Mouse (Mus musculus): ENCODE measurements at regions not wholly inside any gene's neighbourhood (a gene's known extent, or its start where the extent isn't known, plus 50 kb on each side); places are given as distances from the start of the nearest gene placed in this dataset.

- peak; percentile 43 for DNase-seq (ENCODE audit: low read depth, low spot score)
These were observed 59.1 kb downstream of the Bmp15 start for GRCm38 (mm10) chrX:6261469-6261868.

- DNase-seq (ENCODE audit: low read depth, low spot score): no peak
These were observed 62.0 kb downstream of the Bmp15 start for GRCm38 (mm10) chrX:6258523-6258922.

- DNase-seq (ENCODE audit: low read depth, low spot score): peak; percentile 1
These were observed 66.5 kb downstream of the Bmp15 start for GRCm38 (mm10) chrX:6254058-6254457.

GRCm38 (mm10) chrX:6252873-6253272 is 67.6 kb downstream of the Bmp15 start:
- DNase-seq (ENCODE audit: low read depth, low spot score): no peak
